Mouse (Mus musculus) C2C12 (cell line): Measurements from ENCODE around the gene Ptms. TPM values are rescaled to one million over a fixed set of nuclear protein-coding genes. Genes with fewer than 3 reads are reported as not detected.

Source experiments
- H3K27me3 ChIP-seq: one replicate; pipeline ENCODE4 v1.6.1; 2011; ENCODE audit not compliant: control insufficient read depth, insufficient read depth, insufficient read length
- H3K36me3 ChIP-seq: one replicate; pipeline ENCODE4 v1.6.1; 2011; ENCODE audit not compliant: control insufficient read depth, insufficient read depth
- H3K4me3 ChIP-seq: one replicate; pipeline ENCODE4 v1.5.1; 2011; ENCODE audit warnings: mild to moderate bottlenecking, control low read depth; ENCODE audit not compliant: poor library complexity, insufficient read depth, severe bottlenecking
- H3K79me2 ChIP-seq: one replicate; pipeline ENCODE4 v1.6.1; 2011; ENCODE audit not compliant: control insufficient read depth, insufficient read depth
- H3K79me3 ChIP-seq: one replicate; pipeline ENCODE4 v1.6.1; 2011; ENCODE audit warnings: low read depth, control low read depth
- H3ac ChIP-seq: one replicate; pipeline ENCODE3; 2011; ENCODE audit warnings: low read depth; ENCODE audit not compliant: control insufficient read depth, insufficient read length
- CEBPB ChIP-seq: IDR thresholded peaks from one replicate; pipeline ENCODE4 v1.6.1; 2011; ENCODE audit warnings: low read depth, mild to moderate bottlenecking, control low read depth, moderate library complexity
- CTCF ChIP-seq: IDR thresholded peaks from one replicate; pipeline ENCODE4 v1.5.1; 2011; ENCODE audit not compliant: control insufficient read depth, insufficient read depth, insufficient read length
- FOSL1 ChIP-seq: IDR thresholded peaks from one replicate; pipeline ENCODE4 v1.8.0; 2011; ENCODE audit warnings: mild to moderate bottlenecking, low read length; ENCODE audit not compliant: poor library complexity, insufficient read depth, severe bottlenecking
- MAX ChIP-seq: IDR thresholded peaks from one replicate; pipeline ENCODE4 v1.6.1; 2011; ENCODE audit warnings: mild to moderate bottlenecking, control low read depth
- MYOD1 ChIP-seq: IDR thresholded peaks from one replicate; pipeline ENCODE4 v1.6.1; 2011; ENCODE audit warnings: low read depth; ENCODE audit not compliant: control insufficient read depth, insufficient read length
- MYOG ChIP-seq: IDR thresholded peaks from one replicate; pipeline ENCODE4 v1.6.1; 2011; ENCODE audit not compliant: control insufficient read depth, insufficient read length; ENCODE audit errors: extremely low read depth
- USF1 ChIP-seq: IDR thresholded peaks from one replicate; pipeline ENCODE4 v1.6.1; 2011; ENCODE audit warnings: low read depth, mild to moderate bottlenecking, control low read depth, moderate library complexity
- polyA plus RNA-seq: library from polyadenylated mRNA; unstranded; fragments of >200 nt; fragmentation: generic; extraction: Trizol; gene quantifications from one replicate; pipeline ENCODE4 v1.2.1, GENCODE M21; 2012; ENCODE audit warnings: missing spikeins

The Ptms gene
- polyA plus RNA-seq, 1 experiment = 1,903 TPM

DNA sequence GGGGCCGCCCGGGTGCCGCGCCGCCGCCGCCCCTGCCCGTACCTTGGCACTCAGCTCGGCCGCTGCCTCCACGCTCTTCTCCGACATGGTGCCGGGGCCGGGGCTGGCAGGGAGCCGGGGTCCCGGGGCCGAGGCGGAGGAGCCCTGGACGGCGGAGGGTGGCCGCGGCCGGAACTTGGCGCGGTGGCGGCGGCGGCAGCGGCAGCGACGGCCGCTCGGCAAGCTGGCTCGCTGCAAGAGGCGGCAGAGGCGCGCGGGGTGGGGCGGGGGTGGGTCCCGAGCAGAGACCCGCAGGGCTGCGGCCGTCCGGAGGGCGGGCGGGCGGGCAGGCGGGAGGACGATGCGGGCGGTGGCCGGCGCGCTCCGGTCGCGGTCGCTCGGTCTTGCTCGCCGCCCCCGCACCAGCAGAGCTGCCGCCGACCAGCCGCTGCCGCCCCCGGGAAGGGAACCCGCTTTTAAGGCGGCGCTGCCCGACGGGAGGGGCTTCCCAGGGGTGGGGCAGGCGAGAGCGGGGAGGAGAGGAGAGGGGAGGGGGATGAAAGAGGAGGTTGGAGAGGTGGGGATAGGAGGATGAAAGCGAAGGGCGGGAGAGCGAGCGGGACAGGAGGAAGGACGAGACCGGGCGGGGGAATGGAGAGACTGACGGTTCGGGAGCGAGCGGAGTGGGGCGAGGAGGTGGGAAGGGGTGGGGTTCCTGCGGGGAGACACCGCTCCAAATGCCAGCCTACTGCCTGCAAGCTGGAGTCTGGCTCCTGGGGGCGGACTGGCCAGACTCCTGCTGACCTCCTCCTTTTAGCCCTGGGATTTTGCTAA lies 2.2 kb downstream of the Ptms start:
- peak overlapping the region; percentile 84 for H3K4me3 ChIP-seq
- H3K27me3 ChIP-seq = no peaks in the 10 kb centered on the region
- peak overlapping the region; percentile 83 for H3ac ChIP-seq
- TF ChIP-seq CTCF (no peak), MYOG (no peak), CEBPB (no peak), USF1 (no peak), MAX (no peak), MYOD1 (no peak), FOSL1 (no peak)
- H3K36me3 ChIP-seq = peaks cover 34% of the 10 kb centered on the region
- H3K79me2 ChIP-seq = peaks cover 29% of the 10 kb centered on the region
- H3K79me3 ChIP-seq = peaks cover 22% of the 10 kb centered on the region

DNA sequence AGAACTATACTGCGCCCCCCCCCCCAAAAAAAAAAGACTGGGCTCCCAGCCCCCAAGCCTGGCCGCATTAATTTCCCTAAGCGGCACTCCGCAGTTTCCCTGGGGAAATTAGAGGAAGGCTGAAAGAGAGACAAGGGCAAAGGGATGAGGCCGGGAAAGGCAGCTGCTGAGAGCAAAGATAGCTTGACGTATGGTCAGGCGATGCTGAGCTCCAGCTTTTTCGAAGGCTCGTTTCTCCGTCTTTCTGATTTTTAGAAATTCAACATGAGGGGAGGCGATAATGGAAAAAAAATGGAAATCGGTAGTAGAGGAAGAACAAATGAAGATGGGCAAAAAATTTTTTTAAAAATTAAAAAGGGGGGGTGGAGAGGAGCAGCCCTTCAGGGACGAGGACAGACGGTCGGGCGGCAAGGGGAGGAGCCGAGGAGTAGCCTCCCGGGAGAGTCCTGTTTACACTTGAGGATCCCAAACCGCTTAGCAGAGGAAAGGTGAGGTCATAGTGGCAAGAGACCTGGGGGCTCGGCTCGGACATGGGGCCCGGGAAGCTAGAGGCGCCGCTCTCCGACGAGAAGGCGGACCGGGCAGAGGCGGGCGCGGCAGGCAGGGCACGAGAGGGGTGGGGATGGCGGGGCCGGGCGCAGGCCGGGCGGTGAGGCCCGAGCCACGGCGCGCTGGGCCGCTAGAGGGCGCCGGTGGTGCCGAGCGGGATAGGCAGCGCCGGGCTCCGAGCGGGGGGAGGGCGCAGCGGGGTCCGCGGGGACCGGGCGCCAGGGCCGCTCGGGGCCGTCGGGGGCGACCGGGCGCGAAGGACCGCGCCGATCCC lies 3.0 kb downstream of the Ptms start:
- Histone ChIP-seq H3K79me3 (peaks cover 22% of the 10 kb centered on the region), H3K79me2 (peaks cover 29% of the 10 kb centered on the region), H3K4me3 (peak overlapping the region; percentile 84), H3K27me3 (no peaks in the 10 kb centered on the region), H3ac (peak overlapping the region; percentile 93), H3K36me3 (peaks cover 34% of the 10 kb centered on the region)
- TF ChIP-seq CTCF = peak; percentile 99
- no peak for TF ChIP-seq MAX

DNA sequence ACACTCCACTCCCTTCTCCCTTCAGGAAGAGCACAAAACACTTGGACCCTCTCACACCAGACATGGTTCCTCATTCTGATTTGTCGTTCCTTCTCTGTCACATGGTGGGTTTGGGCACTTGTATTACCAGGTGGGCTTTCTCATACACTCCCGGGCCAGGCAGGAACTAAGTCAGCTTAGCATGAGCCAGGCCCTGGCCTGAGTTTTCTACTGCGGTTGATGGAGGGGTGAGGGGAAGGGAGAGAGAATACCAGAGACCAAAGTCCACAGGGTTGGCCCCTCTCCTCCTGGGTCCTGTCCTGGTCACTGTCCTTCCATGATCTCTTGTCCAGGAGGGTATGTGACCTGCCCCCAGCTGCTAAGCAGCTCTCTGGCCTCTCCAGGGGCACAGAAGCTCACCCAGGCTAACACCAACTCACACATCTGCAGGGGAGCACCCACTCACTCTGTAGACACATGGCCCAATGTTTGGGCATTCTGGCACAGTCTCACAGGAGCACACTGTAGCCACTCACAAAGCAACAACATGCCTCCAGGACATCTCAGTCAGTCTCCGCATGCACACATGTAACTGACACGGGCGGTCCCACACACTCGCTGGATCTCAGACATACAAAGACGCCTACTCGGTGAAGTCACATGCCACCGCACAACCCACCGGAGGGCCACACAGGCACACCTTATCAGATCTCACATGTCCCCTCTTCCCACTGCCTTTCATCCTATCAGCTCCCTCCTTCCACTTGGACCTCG lies 3.8 kb downstream of the Ptms start:
- Histone ChIP-seq H3K79me2 (peaks cover 29% of the 10 kb centered on the region), H3K36me3 (peaks cover 34% of the 10 kb centered on the region), H3K4me3 (peak overlapping the region; percentile 84), H3K79me3 (peaks cover 22% of the 10 kb centered on the region), H3ac (peak overlapping the region; percentile 93), H3K27me3 (no peaks in the 10 kb centered on the region)
- TF ChIP-seq MYOG = no peak
- no peak for TF ChIP-seq MAX
- no peak for TF ChIP-seq CTCF
- no peak for TF ChIP-seq FOSL1
- TF ChIP-seq USF1 = peak; percentile 7

DNA sequence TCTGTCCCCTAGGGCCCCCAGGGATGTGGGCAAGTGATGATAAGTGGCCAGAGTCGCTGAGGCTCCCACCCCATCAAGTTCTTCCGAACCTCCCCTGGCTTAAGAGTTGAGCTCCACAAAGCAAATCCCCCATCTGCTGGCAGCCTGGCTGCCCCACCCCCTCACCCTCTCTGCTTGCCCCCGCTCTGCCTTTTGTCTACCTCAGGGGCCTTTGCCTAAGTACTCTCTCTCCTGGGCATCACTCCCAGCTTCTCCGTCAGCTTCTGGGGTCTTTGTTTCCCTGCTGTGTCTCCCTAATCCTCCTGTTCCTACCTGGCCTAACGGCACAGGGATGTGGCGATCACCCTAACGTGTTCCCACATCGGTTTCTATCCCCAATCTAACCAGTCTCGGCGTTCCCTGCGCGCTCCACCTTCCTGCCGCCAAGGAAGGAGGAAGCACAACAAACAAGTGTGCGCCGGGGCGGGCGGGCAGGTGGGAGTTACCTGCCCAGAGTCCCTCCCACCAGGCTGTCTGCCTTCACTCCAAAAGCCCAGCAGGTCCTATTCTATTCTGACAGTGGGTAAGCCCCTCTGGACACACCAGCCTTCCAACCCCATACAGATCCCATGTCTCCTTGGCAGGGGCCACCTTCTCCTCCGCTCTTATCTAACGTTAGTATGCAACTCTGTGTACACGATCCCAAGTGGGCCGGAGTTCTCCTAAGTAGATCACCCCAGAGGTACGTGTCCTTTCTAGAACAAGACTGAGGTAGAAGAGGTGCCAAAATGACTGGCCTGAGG lies 4.6 kb downstream of the Ptms start:
- Histone ChIP-seq H3K79me2 (peaks cover 29% of the 10 kb centered on the region), H3K79me3 (peaks cover 22% of the 10 kb centered on the region), H3ac (peak overlapping the region; percentile 93), H3K36me3 (peaks cover 34% of the 10 kb centered on the region), H3K4me3 (peak overlapping the region; percentile 84), H3K27me3 (no peaks in the 10 kb centered on the region)
- TF ChIP-seq USF1 = no peak
- no peak for TF ChIP-seq MYOD1
- TF ChIP-seq CTCF = no peak
- TF ChIP-seq CEBPB = no peak
- TF ChIP-seq MAX = no peak
- TF ChIP-seq MYOG = no peak
- no peak for TF ChIP-seq FOSL1

DNA sequence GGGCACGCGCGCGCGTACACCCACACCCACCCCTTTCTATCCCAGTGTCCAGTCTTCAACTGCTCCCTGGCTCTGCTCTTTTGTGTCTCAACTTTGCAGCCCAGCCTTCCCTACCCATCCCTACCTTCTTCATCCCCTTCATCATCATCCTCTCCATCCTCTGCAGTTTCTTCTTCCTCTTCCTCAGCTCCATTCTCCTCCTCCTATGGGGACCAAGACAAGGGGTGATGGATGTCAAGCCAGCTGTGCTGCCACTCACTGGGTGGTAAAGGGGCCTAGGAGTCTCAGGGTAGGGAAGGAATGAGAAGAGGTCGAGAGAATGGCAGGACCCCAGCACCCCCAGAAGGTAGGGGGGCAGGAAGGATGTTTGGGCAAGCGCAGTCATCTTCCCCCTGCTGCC lies 5.4 kb downstream of the Ptms start:
- TF ChIP-seq MYOG (no peak), MAX (no peak), CTCF (no peak), FOSL1 (no peak)
- Histone ChIP-seq H3K36me3 (peaks cover 34% of the 10 kb centered on the region), H3K27me3 (no peaks in the 10 kb centered on the region), H3K4me3 (no peak overlapping the region), H3K79me2 (peaks cover 29% of the 10 kb centered on the region), H3ac (no peak overlapping the region), H3K79me3 (peaks cover 22% of the 10 kb centered on the region)
